Mouse (Mus musculus): ENCODE data around the gene Thrb. TPM values are rescaled to one million over a fixed set of nuclear protein-coding genes. Genes with fewer than 3 reads are reported as not detected.
A peak's percentile ranks its signal among the peaks of the same experiment; 100 is the strongest.

Gene Thrb
- polyA plus RNA-seq, 1 experiment: 0.01 TPM

- Histone ChIP-seq H3K4me3 (replicated peaks) (peak overlapping the region; percentile 56), H3K27me3 (ENCODE audit: control insufficient read depth) (peaks cover 46% of the 10 kb centered on the region)
Observed at GRCm38 (mm10) chr14:17660329-17661099, 453 bp downstream of the Thrb start.

GRCm38 (mm10) chr14:17661100-17661521 lies 1.1 kb downstream of the Thrb start:
- H3K4me1 ChIP-seq (ENCODE audit: control insufficient read depth): no peaks in the 10 kb centered on the region
- peak overlapping the region; percentile 56 for H3K4me3 ChIP-seq (replicated peaks)

More at GRCm38 (mm10) chr14:17660329-17661099, 453 bp downstream of the Thrb start:
- Histone ChIP-seq H3K4me1 (ENCODE audit: control insufficient read depth) (no peaks in the 10 kb centered on the region), H3K9me3 (ENCODE audit: control insufficient read depth, low read length) (peaks cover 2% of the 10 kb centered on the region; the same call in 1 of the 2 replicates), H3K36me3 (ENCODE audit: control insufficient read depth) (no peaks in the 10 kb centered on the region)
- TF ChIP-seq TAL1 (IDR thresholded peaks at IDR 0.05; ENCODE audit: low read length): no peak
- no peak for TF ChIP-seq GATA1 (IDR thresholded peaks at IDR 0.05; ENCODE audit: low read length)

GRCm38 (mm10) chr14:17662087-17662486 lies 2.0 kb downstream of the Thrb start:
- Histone ChIP-seq H3K9me3 (ENCODE audit: control insufficient read depth, low read length) (peaks cover 2% of the 10 kb centered on the region; the same call in 1 of the 2 replicates), H3K36me3 (ENCODE audit: control insufficient read depth) (no peaks in the 10 kb centered on the region), H3K4me1 (ENCODE audit: control insufficient read depth) (no peaks in the 10 kb centered on the region), H3K4me3 (replicated peaks) (no peak overlapping the region), H3K27me3 (ENCODE audit: control insufficient read depth) (peaks cover 46% of the 10 kb centered on the region)
- TF ChIP-seq GATA1 (IDR thresholded peaks at IDR 0.05; ENCODE audit: low read length): no peak
- TF ChIP-seq TAL1 (IDR thresholded peaks at IDR 0.05; ENCODE audit: low read length): no peak

More at GRCm38 (mm10) chr14:17661100-17661521, 1.1 kb downstream of the Thrb start:
- no peak for TF ChIP-seq TAL1 (IDR thresholded peaks at IDR 0.05; ENCODE audit: low read length)
- TF ChIP-seq GATA1 (IDR thresholded peaks at IDR 0.05; ENCODE audit: low read length): no peak
- Histone ChIP-seq H3K9me3 (ENCODE audit: control insufficient read depth, low read length) (peaks cover 2% of the 10 kb centered on the region; the same call in 1 of the 2 replicates), H3K27me3 (ENCODE audit: control insufficient read depth) (peaks cover 46% of the 10 kb centered on the region), H3K36me3 (ENCODE audit: control insufficient read depth) (no peaks in the 10 kb centered on the region)

GRCm38 (mm10) chr14:17674335-17674734 lies 14.3 kb downstream of the Thrb start:
- no peaks in the 10 kb centered on the region for H3K4me1 ChIP-seq (ENCODE audit: control insufficient read depth)
- H3K27me3 ChIP-seq (ENCODE audit: control insufficient read depth): no peaks in the 10 kb centered on the region
- H3K36me3 ChIP-seq (ENCODE audit: control insufficient read depth): no peaks in the 10 kb centered on the region
- H3K9me3 ChIP-seq (ENCODE audit: control insufficient read depth, low read length): no peaks in the 10 kb centered on the region
- TF ChIP-seq GATA1 (IDR thresholded peaks at IDR 0.05; ENCODE audit: low read length) (no peak), TAL1 (IDR thresholded peaks at IDR 0.05; ENCODE audit: low read length) (no peak)
- H3K4me3 ChIP-seq (replicated peaks): no peak overlapping the region

- Histone ChIP-seq H3K9me3 (ENCODE audit: control insufficient read depth, low read length) (no peaks in the 10 kb centered on the region), H3K36me3 (ENCODE audit: control insufficient read depth) (no peaks in the 10 kb centered on the region), H3K27me3 (ENCODE audit: control insufficient read depth) (no peaks in the 10 kb centered on the region), H3K4me3 (replicated peaks) (no peak overlapping the region), H3K4me1 (ENCODE audit: control insufficient read depth) (no peaks in the 10 kb centered on the region)
- TF ChIP-seq TAL1 (IDR thresholded peaks at IDR 0.05; ENCODE audit: low read length) (no peak), GATA1 (IDR thresholded peaks at IDR 0.05; ENCODE audit: low read length) (no peak)
Observed at GRCm38 (mm10) chr14:17675214-17675613, 15.2 kb downstream of the Thrb start.

- no peaks in the 10 kb centered on the region for H3K4me1 ChIP-seq (ENCODE audit: control insufficient read depth)
Observed at GRCm38 (mm10) chr14:17681479-17681878, 21.4 kb downstream of the Thrb start.

GRCm38 (mm10) chr14:17684881-17685280 lies 24.8 kb downstream of the Thrb start:
- Histone ChIP-seq H3K27me3 (ENCODE audit: control insufficient read depth) (no peaks in the 10 kb centered on the region), H3K4me3 (replicated peaks) (no peak overlapping the region), H3K9me3 (ENCODE audit: control insufficient read depth, low read length) (no peaks in the 10 kb centered on the region), H3K4me1 (ENCODE audit: control insufficient read depth) (no peaks in the 10 kb centered on the region), H3K36me3 (ENCODE audit: control insufficient read depth) (no peaks in the 10 kb centered on the region)
- TF ChIP-seq GATA1 (IDR thresholded peaks at IDR 0.05; ENCODE audit: low read length): no peak
- no peak for TF ChIP-seq TAL1 (IDR thresholded peaks at IDR 0.05; ENCODE audit: low read length)

More at GRCm38 (mm10) chr14:17681479-17681878, 21.4 kb downstream of the Thrb start:
- Histone ChIP-seq H3K9me3 (ENCODE audit: control insufficient read depth, low read length) (no peaks in the 10 kb centered on the region), H3K4me3 (replicated peaks) (no peak overlapping the region), H3K36me3 (ENCODE audit: control insufficient read depth) (no peaks in the 10 kb centered on the region), H3K27me3 (ENCODE audit: control insufficient read depth) (no peaks in the 10 kb centered on the region)
- TF ChIP-seq TAL1 (IDR thresholded peaks at IDR 0.05; ENCODE audit: low read length) (no peak), GATA1 (IDR thresholded peaks at IDR 0.05; ENCODE audit: low read length) (no peak)

GRCm38 (mm10) chr14:17685491-17685890 lies 25.4 kb downstream of the Thrb start:
- H3K36me3 ChIP-seq (ENCODE audit: control insufficient read depth): no peaks in the 10 kb centered on the region
- no peaks in the 10 kb centered on the region for H3K4me1 ChIP-seq (ENCODE audit: control insufficient read depth)
- TF ChIP-seq GATA1 (IDR thresholded peaks at IDR 0.05; ENCODE audit: low read length): no peak
- no peak for TF ChIP-seq TAL1 (IDR thresholded peaks at IDR 0.05; ENCODE audit: low read length)
- H3K27me3 ChIP-seq (ENCODE audit: control insufficient read depth): no peaks in the 10 kb centered on the region
- H3K4me3 ChIP-seq (replicated peaks): no peak overlapping the region
- no peaks in the 10 kb centered on the region for H3K9me3 ChIP-seq (ENCODE audit: control insufficient read depth, low read length)

- Histone ChIP-seq H3K9me3 (ENCODE audit: control insufficient read depth, low read length) (no peaks in the 10 kb centered on the region), H3K36me3 (ENCODE audit: control insufficient read depth) (no peaks in the 10 kb centered on the region), H3K4me3 (replicated peaks) (no peak overlapping the region), H3K4me1 (ENCODE audit: control insufficient read depth) (no peaks in the 10 kb centered on the region), H3K27me3 (ENCODE audit: control insufficient read depth) (no peaks in the 10 kb centered on the region)
- TF ChIP-seq TAL1 (IDR thresholded peaks at IDR 0.05; ENCODE audit: low read length) (no peak), GATA1 (IDR thresholded peaks at IDR 0.05; ENCODE audit: low read length) (no peak)
Observed at GRCm38 (mm10) chr14:17686939-17687338, 26.9 kb downstream of the Thrb start.
